Comparison of ENCODE assay signal across 9 mouse cellular contexts in the genomic region with DNA sequence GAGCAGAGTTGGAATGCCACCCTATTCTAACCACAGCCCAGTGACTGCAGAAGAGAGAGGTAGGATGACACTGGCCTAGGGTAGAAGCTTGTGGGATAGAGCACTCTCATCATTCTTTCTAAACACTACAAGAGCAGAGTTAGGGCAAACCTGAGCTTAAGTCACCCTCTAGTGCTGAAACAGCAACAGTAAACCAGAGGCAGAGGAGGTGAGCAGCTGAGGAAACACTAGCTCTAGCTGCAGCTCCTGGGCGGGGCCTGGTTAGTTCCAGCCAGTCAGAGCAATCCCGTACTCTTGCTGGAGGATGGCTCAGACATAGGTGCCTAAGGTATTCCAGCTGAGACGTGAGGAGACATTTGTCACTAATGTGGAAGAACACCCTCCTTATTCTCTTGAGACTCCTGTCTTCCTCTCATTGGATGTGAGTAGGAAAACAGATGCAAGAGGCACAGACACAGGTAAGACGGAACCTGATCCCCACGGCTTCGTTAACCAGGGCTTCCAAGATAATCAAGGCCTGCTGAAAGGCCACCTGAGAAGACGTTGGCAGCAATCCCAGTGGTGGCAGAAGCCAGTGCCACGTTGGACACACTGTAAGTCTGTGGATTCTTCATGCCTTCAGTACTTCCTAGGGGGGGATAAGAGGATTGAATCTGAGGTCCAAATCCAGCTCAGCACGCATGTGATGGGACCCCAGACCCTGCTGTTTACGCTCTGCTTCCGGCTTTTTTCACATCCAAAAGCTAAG.
DNase-seq lines count a peak whose midpoint lies in the region; ATAC-seq and TF ChIP-seq lines count a peak whose summit lies in the region.
"Had no signal": no experiment of that assay in that cellular context is flagged by ENCODE, and none has a peak within 500 bp of the region (broad histone marks: within the 10 kb centered on the region; RNA-seq: fewer than 3 reads in every experiment).

No protein-coding gene starts in this region.

- H3K9me3 ChIP-seq in midbrain, embryonic 11.5 days (ENCODE audit: control insufficient read depth, low read length) = no peaks in the 10 kb centered on the region
- no peaks in the 10 kb centered on the region for H3K9me3 ChIP-seq in midbrain, embryonic 16.5 days (replicated peaks; ENCODE audit: control insufficient read depth, low read length, poor library complexity, severe bottlenecking)
- H3K9me3 ChIP-seq in kidney, postnatal 0 days (replicated peaks; ENCODE audit: low read length) = no peaks in the 10 kb centered on the region
- H3K9me3 ChIP-seq in forebrain, embryonic 16.5 days (ENCODE audit: control insufficient read depth, low read length) = no peaks in the 10 kb centered on the region
- H3K9me3 ChIP-seq: midbrain, embryonic 12.5 days had no signal

- no peak overlapping the region for H3K4me2 ChIP-seq in midbrain, embryonic 11.5 days
- no peak overlapping the region for H3K4me2 ChIP-seq in midbrain, embryonic 16.5 days (ENCODE audit: low read length)
- no peak overlapping the region for H3K4me2 ChIP-seq in kidney, postnatal 0 days (ENCODE audit: low read length)
- H3K4me2 ChIP-seq in forebrain, embryonic 16.5 days (ENCODE audit: low read length) = no peak overlapping the region
- H3K4me2 ChIP-seq: midbrain, embryonic 12.5 days had no signal

- ATAC-seq in midbrain, embryonic 11.5 days (ENCODE audit: low FRiP score) = no peak
- ATAC-seq in midbrain, embryonic 16.5 days = no peak
- ATAC-seq in kidney, postnatal 0 days (replicated peaks; ENCODE audit: low FRiP score, low read depth) = no peak
- no peak for ATAC-seq in forebrain, embryonic 16.5 days

- no peaks in the 10 kb centered on the region for H3K36me3 ChIP-seq in midbrain, embryonic 11.5 days (ENCODE audit: control insufficient read depth, insufficient read depth, low read length)
- H3K36me3 ChIP-seq in midbrain, embryonic 16.5 days (ENCODE audit: control insufficient read depth, insufficient read depth, low read length) = no peaks in the 10 kb centered on the region
- H3K36me3 ChIP-seq in kidney, postnatal 0 days (ENCODE audit: insufficient read depth, low read length) = no peaks in the 10 kb centered on the region
- no peaks in the 10 kb centered on the region for H3K36me3 ChIP-seq in forebrain, embryonic 16.5 days (ENCODE audit: control insufficient read depth, insufficient read depth)
- H3K36me3 ChIP-seq: midbrain, embryonic 12.5 days had no signal

- H3K27ac ChIP-seq in midbrain, embryonic 11.5 days (ENCODE audit: low read depth, low read length) = no peak overlapping the region
- H3K27ac ChIP-seq in midbrain, embryonic 16.5 days (ENCODE audit: low read length) = no peak overlapping the region
- H3K27ac ChIP-seq in kidney, postnatal 0 days = no peak overlapping the region
- H3K27ac ChIP-seq in forebrain, embryonic 16.5 days (ENCODE audit: low read length) = no peak overlapping the region
- H3K27ac ChIP-seq: midbrain, embryonic 12.5 days had no signal

- WGBS in midbrain, embryonic 11.5 days = 80% methylated on average over 11 of the region's 11 CpGs
- 75% methylated on average over 11 of the region's 11 CpGs for WGBS in midbrain, embryonic 16.5 days
- WGBS in kidney, postnatal 0 days = 71% methylated on average over 11 of the region's 11 CpGs
- WGBS in forebrain, embryonic 16.5 days = 73% methylated on average over 11 of the region's 11 CpGs

- DNase-seq in embryo, embryonic 10 days (ENCODE audit: low spot score) = peak; percentile 47
- no peak for DNase-seq in embryo, embryonic 9.5 days (ENCODE audit: extremely low spot score)
- peak; percentile 26 for DNase-seq in midbrain, embryonic 11.5 days (ENCODE audit: low spot score, missing footprints)
- peak; percentile 2 for DNase-seq in adrenal gland, postnatal 25 days
- DNase-seq in kidney, postnatal 0 days (ENCODE audit: low spot score) = peak; percentile 66
- peak; percentile 7 for DNase-seq in yolk sac, embryonic 10.5 days (ENCODE audit: low spot score)

- H3K27me3 ChIP-seq in midbrain, embryonic 11.5 days (ENCODE audit: control insufficient read depth, insufficient read depth, low read length) = no peaks in the 10 kb centered on the region
- H3K27me3 ChIP-seq in midbrain, embryonic 16.5 days (ENCODE audit: control insufficient read depth, insufficient read depth, low read depth, low read length) = no peaks in the 10 kb centered on the region
- no peaks in the 10 kb centered on the region for H3K27me3 ChIP-seq in kidney, postnatal 0 days (ENCODE audit: insufficient read depth, low read length)
- H3K27me3 ChIP-seq in forebrain, embryonic 16.5 days (replicated peaks; ENCODE audit: control insufficient read depth, insufficient read depth, low read length) = no peaks in the 10 kb centered on the region
- H3K27me3 ChIP-seq: midbrain, embryonic 12.5 days had no signal

- no peak overlapping the region for H3K4me3 ChIP-seq in midbrain, embryonic 11.5 days (ENCODE audit: low read depth, low read length)
- no peak overlapping the region for H3K4me3 ChIP-seq in midbrain, embryonic 16.5 days (ENCODE audit: low read depth, low read length)
- H3K4me3 ChIP-seq in kidney, postnatal 0 days (replicated peaks; ENCODE audit: low read depth, low read length) = no peak overlapping the region
- H3K4me3 ChIP-seq in forebrain, embryonic 16.5 days (replicated peaks; ENCODE audit: low read length) = no peak overlapping the region
- H3K4me3 ChIP-seq: midbrain, embryonic 12.5 days had no signal

- H3K9ac ChIP-seq in midbrain, embryonic 11.5 days (ENCODE audit: low read length) = no peak overlapping the region
- no peak overlapping the region for H3K9ac ChIP-seq in midbrain, embryonic 16.5 days (ENCODE audit: low read depth, low read length)
- no peak overlapping the region for H3K9ac ChIP-seq in kidney, postnatal 0 days (ENCODE audit: low read depth, low read length)
- no peak overlapping the region for H3K9ac ChIP-seq in forebrain, embryonic 16.5 days (replicated peaks; ENCODE audit: low read depth, low read length)
- H3K9ac ChIP-seq: midbrain, embryonic 12.5 days had no signal

- TF ChIP-seq CTCF in kidney, postnatal 0 days (IDR thresholded peaks at IDR 0.05; ENCODE audit: low read depth) = peak; percentile 55; the same call in 1 of the 2 replicates

- H3K4me1 ChIP-seq in midbrain, embryonic 11.5 days (ENCODE audit: control insufficient read depth, insufficient read depth, low read length) = no peaks in the 10 kb centered on the region
- no peaks in the 10 kb centered on the region for H3K4me1 ChIP-seq in midbrain, embryonic 16.5 days (ENCODE audit: control insufficient read depth, insufficient read depth, low read length)
- H3K4me1 ChIP-seq in kidney, postnatal 0 days (replicated peaks; ENCODE audit: insufficient read depth, low read length) = no peaks in the 10 kb centered on the region
- H3K4me1 ChIP-seq in forebrain, embryonic 16.5 days (replicated peaks; ENCODE audit: control insufficient read depth, insufficient read depth, low read length) = no peaks in the 10 kb centered on the region
- H3K4me1 ChIP-seq: midbrain, embryonic 12.5 days had no signal
